Comparison of ENCODE assay signal across 17 mouse cellular contexts in the genomic region with DNA sequence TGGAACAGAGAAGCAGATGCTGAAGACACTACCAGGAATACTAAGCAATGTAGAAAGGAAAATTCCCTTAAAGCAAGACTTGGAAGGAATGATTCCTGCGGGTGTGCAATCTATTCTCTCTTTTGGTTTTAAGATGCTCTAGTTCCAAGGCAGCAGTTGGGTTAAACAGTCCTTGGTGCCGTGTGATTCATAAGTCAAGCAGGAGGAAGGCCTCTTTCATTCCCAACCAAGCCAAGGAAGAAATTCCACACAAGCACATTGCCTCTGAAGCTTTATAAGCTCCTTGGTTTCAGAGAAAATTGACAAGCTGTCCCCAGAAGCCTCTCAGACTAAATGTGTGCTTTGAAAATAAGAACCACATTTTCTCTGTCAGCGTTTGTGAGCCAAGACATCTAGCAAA.
DNase-seq lines count a peak whose midpoint lies in the region; ATAC-seq and TF ChIP-seq lines count a peak whose summit lies in the region.
"Had no signal": no experiment of that assay in that cellular context is flagged by ENCODE, and none has a peak within 500 bp of the region (broad histone marks: within the 10 kb centered on the region; RNA-seq: fewer than 3 reads in every experiment).

No protein-coding gene starts in this region.

- no peak for TF ChIP-seq CTCF in left cerebral cortex, adult 2 months (IDR thresholded peaks at IDR 0.05)

- no peak overlapping the region for H3K9ac ChIP-seq in forebrain, embryonic 15.5 days (replicated peaks)
- no peak overlapping the region for H3K9ac ChIP-seq in forebrain, embryonic 11.5 days (ENCODE audit: low read length)
- H3K9ac ChIP-seq in limb, embryonic 15.5 days = no peak overlapping the region
- H3K9ac ChIP-seq in liver, embryonic 11.5 days (ENCODE audit: low read depth, low read length) = no peak overlapping the region
- H3K9ac ChIP-seq: liver, embryonic 13.5 days; neural tube, embryonic 13.5 days had no signal

- no peak overlapping the region for H3K4me3 ChIP-seq in forebrain, embryonic 15.5 days
- H3K4me3 ChIP-seq in forebrain, embryonic 11.5 days (ENCODE audit: low read depth, low read length) = no peak overlapping the region
- no peak overlapping the region for H3K4me3 ChIP-seq in left cerebral cortex, adult 2 months
- no peak overlapping the region for H3K4me3 ChIP-seq in limb, embryonic 15.5 days
- H3K4me3 ChIP-seq in liver, embryonic 11.5 days (ENCODE audit: low read depth, low read length) = no peak overlapping the region
- H3K4me3 ChIP-seq: liver, embryonic 13.5 days; neural tube, embryonic 13.5 days had no signal

- no peaks in the 10 kb centered on the region for H3K9me3 ChIP-seq in forebrain, embryonic 15.5 days
- no peaks in the 10 kb centered on the region for H3K9me3 ChIP-seq in forebrain, embryonic 11.5 days (ENCODE audit: control insufficient read depth, low read length)
- H3K9me3 ChIP-seq in limb, embryonic 15.5 days = no peaks in the 10 kb centered on the region
- no peaks in the 10 kb centered on the region for H3K9me3 ChIP-seq in liver, embryonic 11.5 days (ENCODE audit: control insufficient read depth, low read length)
- H3K9me3 ChIP-seq: liver, embryonic 13.5 days; neural tube, embryonic 13.5 days had no signal

- H3K4me1 ChIP-seq in forebrain, embryonic 15.5 days = no peaks in the 10 kb centered on the region
- no peaks in the 10 kb centered on the region for H3K4me1 ChIP-seq in forebrain, embryonic 11.5 days (replicated peaks; ENCODE audit: control insufficient read depth, insufficient read depth, low read length)
- 0 out of 2 replicates have a peak, but pooled peaks cover 2% of the 10 kb centered on the region for H3K4me1 ChIP-seq in limb, embryonic 15.5 days
- no peaks in the 10 kb centered on the region for H3K4me1 ChIP-seq in liver, embryonic 11.5 days (replicated peaks; ENCODE audit: control insufficient read depth, insufficient read depth, low read length)
- H3K4me1 ChIP-seq: liver, embryonic 13.5 days had no signal

- no peaks in the 10 kb centered on the region for H3K36me3 ChIP-seq in forebrain, embryonic 15.5 days
- no peaks in the 10 kb centered on the region for H3K36me3 ChIP-seq in forebrain, embryonic 11.5 days (ENCODE audit: control insufficient read depth, insufficient read depth, low read length)
- H3K36me3 ChIP-seq in limb, embryonic 15.5 days = no peaks in the 10 kb centered on the region
- H3K36me3 ChIP-seq in liver, embryonic 11.5 days (ENCODE audit: control insufficient read depth, insufficient read depth, low read length) = no peaks in the 10 kb centered on the region
- H3K36me3 ChIP-seq: liver, embryonic 13.5 days; neural tube, embryonic 13.5 days had no signal

- H3K27ac ChIP-seq in forebrain, embryonic 15.5 days (replicated peaks) = 0 out of 2 replicates have a peak overlapping the region, but pooled peaks have one; percentile 19
- H3K27ac ChIP-seq in forebrain, embryonic 11.5 days (ENCODE audit: low read depth, low read length) = no peak overlapping the region
- peak overlapping the region; percentile 22 for H3K27ac ChIP-seq in left cerebral cortex, adult 2 months
- H3K27ac ChIP-seq in limb, embryonic 15.5 days = peak overlapping the region; percentile 64
- H3K27ac ChIP-seq in liver, embryonic 11.5 days (ENCODE audit: low read depth, low read length) = no peak overlapping the region
- H3K27ac ChIP-seq: liver, embryonic 13.5 days; neural tube, embryonic 13.5 days had no signal

- no peak for ATAC-seq in forebrain, embryonic 15.5 days (replicated peaks)
- ATAC-seq in forebrain, embryonic 11.5 days (replicated peaks; ENCODE audit: low FRiP score) = no peak
- no peak for ATAC-seq in limb, embryonic 15.5 days (ENCODE audit: insufficient number of reproducible peaks, low FRiP score, low TSS enrichment, low read depth)
- ATAC-seq in liver, embryonic 11.5 days (replicated peaks; ENCODE audit: low FRiP score) = no peak

- intact Hi-C loops in left cerebral cortex, adult 2 months (cut with DNase I) = no loop called here

- no peaks in the 10 kb centered on the region for H3K27me3 ChIP-seq in forebrain, embryonic 15.5 days
- no peaks in the 10 kb centered on the region for H3K27me3 ChIP-seq in forebrain, embryonic 11.5 days (ENCODE audit: control insufficient read depth, insufficient read depth, low read length)
- no peaks in the 10 kb centered on the region for H3K27me3 ChIP-seq in limb, embryonic 15.5 days
- H3K27me3 ChIP-seq in liver, embryonic 11.5 days (replicated peaks; ENCODE audit: control insufficient read depth, insufficient read depth, low read length) = no peaks in the 10 kb centered on the region
- H3K27me3 ChIP-seq: liver, embryonic 13.5 days; neural tube, embryonic 13.5 days had no signal

- H3K4me2 ChIP-seq in forebrain, embryonic 15.5 days (replicated peaks) = no peak overlapping the region
- no peak overlapping the region for H3K4me2 ChIP-seq in forebrain, embryonic 11.5 days (ENCODE audit: low read depth, low read length, severe bottlenecking)
- no peak overlapping the region for H3K4me2 ChIP-seq in limb, embryonic 15.5 days
- no peak overlapping the region for H3K4me2 ChIP-seq in liver, embryonic 11.5 days
- H3K4me2 ChIP-seq: liver, embryonic 13.5 days; neural tube, embryonic 13.5 days had no signal

- DNase-seq in forebrain, embryonic 11.5 days (ENCODE audit: low spot score) = no peak
- no peak for DNase-seq in left cerebral cortex, adult 2 months (ENCODE audit: extremely low spot score in 1 of 2, low spot score in 2 of 2)
- DNase-seq in left cerebral cortex, adult 11 months (ENCODE audit: low spot score) = no peak
- peak; percentile 7 for DNase-seq in adipocyte (ENCODE audit: low spot score)
- DNase-seq in liver, embryonic 11.5 days (ENCODE audit: low spot score) = no peak
- DNase-seq: adrenal gland, postnatal 25 days; cerebellum, adult 2 months; gastrocnemius, postnatal 25 days; kidney, adult 18-20 months; kidney, postnatal 25 days; layer of hippocampus, adult 9-11 months; liver, embryonic 13.5 days; right cerebral cortex, postnatal 4 days; thymus, postnatal 36 days had no signal

- 71% methylated on average over 3 of the region's 3 CpGs for WGBS in forebrain, embryonic 15.5 days
- WGBS in forebrain, embryonic 11.5 days = 83% methylated on average over 3 of the region's 3 CpGs
- WGBS in limb, embryonic 15.5 days = 57% methylated on average over 3 of the region's 3 CpGs
- 72% methylated on average over 3 of the region's 3 CpGs for WGBS in liver, embryonic 11.5 days

Comparison
In these comparisons a context has a peak if more than half of its experiments do, and no peak if none do; other contexts are left out.
1. H3K27ac ChIP-seq: peak in forebrain, embryonic 15.5 days (single experiment), left cerebral cortex, adult 2 months (single experiment) and limb, embryonic 15.5 days (single experiment); none in forebrain, embryonic 11.5 days (single experiment) and liver, embryonic 11.5 days (single experiment).